Mouse (Mus musculus): ENCODE measurements at regions not wholly inside any gene's neighbourhood (a gene's known extent, or its start where the extent isn't known, plus 50 kb on each side); places are given as distances from the start of the nearest gene placed in this dataset.

DNA sequence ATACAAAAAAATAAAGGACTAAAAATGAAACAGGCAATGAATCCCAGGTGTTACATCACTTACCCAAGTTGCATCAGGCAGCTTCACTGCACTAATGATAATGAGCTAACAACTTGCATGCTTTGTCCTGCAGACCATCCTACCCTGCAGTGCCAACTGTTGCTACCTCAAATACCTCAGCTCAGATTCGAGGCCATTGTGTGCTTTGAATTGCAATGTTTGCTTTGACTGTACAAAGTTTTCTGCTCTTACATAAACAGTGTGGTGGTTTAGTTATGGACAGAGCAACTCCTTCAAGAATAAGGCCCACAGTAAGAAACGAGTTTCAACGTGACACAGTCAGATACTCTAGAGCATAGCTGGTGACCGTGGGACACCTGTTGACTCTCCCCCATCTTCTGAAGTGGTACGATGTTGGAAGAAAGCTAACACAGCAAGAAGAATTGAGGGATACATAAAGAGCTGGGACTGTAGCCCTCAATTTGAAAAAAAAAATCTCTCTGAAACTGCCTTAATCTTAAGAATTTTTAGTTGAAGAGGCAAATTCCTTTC, 212.1 kb upstream of the Mctp2 start:
- TF ChIP-seq CTCF (IDR thresholded peaks at IDR 0.05; ENCODE audit: borderline replicate concordance, extremely low read depth, insufficient read depth, insufficient read length) (no peak), POLR2A (IDR thresholded peaks at IDR 0.05; ENCODE audit: borderline replicate concordance, extremely low read depth, insufficient read depth, insufficient read length, poor library complexity, severe bottlenecking) (no peak)

Data from brain, embryonic 14.5 days (tissue).